Mouse (Mus musculus) activated CD4-positive, CD25-positive, alpha-beta regulatory T cell, adult 9 weeks (primary cell): Measurements from ENCODE around the gene Idh3g. TPM values are rescaled to one million over a fixed set of nuclear protein-coding genes. Genes with fewer than 3 reads are reported as not detected.

Source experiments
- polyA plus RNA-seq: library from polyadenylated mRNA; unstranded; fragments of 100-300 nt; shearing (Covaris generic); gene quantifications from one replicate; pipeline ENCODE4 v1.2.1, GENCODE M21; 2017

Gene Idh3g
- 231 TPM for polyA plus RNA-seq

DNA sequence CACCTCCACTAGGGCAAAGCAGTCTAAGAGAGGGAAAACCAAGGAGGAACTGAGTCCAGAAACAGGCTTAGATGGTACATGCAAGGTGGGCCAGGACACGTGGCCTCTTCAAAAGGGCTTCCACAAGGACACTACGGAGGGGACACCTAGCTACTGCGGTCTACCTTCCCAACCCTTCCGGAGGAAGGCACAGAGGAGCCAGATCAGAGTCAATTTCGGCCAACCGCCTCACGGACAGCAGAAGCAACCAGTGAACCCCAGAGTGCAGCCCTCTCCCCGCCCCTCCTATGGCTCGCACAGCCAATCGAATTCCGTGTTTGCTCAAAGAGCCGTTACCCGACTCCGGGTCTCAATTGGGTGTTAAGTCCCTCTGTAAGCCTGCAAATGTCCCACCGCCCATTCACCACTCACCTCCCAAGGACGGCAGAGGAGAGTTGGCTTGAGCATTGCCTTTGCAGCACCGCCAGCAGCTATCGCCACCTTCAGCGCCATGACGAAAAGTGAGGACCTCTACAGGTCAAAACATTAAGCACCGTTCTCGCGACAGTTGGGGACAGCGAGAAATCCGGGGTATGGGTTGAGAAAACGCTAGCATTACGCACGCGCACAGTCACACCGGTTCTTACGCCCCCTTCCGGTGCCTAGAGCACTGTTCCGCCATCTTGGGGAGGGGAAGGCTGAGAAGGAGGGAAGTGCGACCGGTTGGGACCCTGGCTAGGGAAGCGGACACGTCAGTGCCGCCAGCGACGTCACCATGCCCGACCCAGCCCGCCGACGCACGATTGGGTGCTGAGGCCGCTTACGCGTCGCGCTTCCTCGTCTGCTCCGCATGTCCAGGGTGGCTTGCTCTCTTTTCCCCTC, at the start of gene Idh3g, which contains the start of gene Ssr4:
Idh3g (minus strand) TSS at position 534 of the 861 bp plus-strand sequence.
Ssr4 (plus strand) TSS at position 665 of the 861 bp plus-strand sequence.

DNA sequence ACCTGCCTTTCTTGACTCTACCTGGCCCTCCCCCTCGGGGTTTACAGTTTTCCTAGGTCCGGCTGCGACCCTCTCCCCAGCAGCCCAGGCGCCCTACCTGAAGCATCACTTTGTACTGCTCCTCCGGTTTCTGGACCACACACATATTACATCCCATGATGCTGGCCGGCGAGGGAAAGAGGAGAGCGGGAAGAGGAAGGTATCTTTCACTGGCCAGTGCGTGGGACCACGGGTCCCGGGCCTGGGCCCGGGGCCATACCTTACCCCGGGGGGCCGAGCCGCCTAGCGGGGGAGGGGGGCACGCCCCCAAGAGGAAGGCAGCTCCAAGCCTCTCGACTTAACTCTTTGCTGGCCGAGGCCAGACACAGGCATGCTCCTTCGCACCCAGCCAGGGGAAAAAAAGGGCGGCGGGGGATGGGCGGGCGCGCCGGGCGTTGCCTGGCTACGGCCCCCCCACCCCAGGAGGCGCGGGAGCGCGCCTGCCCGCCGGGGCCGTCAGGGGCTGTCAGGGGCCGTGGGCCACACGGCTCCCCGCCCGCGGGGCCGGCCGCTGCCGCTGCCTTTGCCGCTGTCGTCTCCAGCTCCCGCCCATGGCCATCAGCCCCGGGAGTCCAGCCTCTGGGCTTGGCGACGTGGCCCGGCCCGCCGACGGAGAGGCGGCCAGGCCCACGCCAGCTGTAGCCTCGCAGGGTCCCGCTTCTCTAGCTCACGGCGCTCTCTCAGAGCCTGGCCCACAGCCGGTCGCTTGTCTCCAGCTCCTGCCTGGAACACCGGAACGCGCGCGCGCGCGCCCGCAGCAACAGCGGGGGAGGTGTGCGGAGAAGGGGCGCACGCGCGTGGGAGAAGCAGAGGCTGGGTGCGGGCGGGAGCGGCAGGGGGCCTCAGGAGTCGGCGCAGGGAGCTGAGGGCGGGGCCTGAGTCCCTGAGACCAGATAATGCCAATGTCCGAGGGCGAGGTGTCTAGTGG, 37.8 kb upstream of the Idh3g start, which contains the start of gene Pdzd4:
Pdzd4 (minus strand) TSS at position 785 of the 967 bp plus-strand sequence.

DNA sequence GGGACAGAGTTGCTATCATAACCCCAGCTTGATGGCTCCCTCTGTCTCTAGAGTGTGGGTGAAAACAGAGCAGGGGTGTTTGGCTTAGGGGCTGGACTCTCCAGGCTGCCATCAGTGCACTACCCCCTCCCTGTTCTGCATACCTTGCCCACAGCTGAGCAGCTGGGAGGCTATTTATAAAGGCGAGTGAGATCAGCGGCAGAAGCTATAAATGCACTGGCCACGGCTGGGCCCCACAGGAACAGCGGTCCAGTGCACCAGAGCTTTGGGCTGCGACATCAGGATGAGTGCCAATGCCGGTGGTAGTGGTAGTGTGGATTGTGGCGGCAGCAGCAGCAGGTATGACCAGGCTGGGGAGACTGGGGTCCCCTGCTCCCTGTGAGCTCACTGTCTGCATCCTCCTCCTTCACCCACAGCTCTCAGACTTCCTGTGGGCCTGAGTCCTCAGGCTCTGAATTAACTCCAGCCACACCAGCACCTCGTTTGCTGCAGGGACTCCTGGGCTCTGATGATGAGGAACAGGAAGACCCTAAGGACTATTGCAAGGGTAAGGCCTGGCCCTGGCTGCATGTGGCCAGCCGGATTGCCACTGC, 12.4 kb downstream of the Idh3g start, which contains the start of gene Srpk3:
Srpk3 (plus strand) TSS at position 238 of the 593 bp plus-strand sequence.

DNA sequence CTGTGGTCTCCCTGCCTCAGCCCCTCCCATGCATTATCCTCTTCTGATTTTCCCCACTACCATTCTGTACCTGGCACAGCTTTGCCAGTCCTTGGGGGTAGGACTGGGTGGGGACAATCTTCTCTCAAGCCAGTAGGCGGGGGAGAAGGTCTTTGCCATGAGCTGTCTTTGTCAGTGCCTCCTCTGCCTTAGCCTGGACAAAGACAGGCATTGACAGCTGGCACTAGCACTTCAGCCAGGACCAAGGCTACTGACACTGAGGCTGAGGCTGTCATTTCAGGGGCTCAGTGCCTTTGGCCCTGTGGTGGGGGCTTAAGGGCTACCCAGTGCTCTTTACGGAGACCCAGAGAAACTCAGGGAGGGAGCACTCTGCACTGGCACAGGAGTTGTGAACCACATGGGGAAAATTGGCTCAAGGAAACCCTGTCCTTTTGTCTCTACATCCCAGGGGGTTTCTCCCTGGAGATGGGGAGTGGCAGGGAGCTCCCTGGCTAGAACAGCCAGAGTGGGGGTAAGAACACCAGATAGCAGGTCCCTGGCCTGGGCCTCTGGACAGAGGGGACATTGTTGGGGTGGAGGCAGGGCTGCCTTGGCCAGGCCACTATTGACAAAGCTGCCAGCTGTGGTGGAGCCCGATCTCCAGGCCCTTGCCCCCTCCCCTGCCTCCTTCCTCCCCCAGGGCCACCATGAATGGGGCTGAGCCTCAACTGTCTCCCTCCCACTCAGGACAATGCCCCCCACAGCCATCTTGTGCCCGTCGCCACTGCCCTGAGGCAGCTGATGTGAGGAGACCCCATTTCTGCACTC, 30.2 kb downstream of the Idh3g start, which contains the start of gene Plxnb3:
Plxnb3 (plus strand) TSS at position 757 of the 807 bp plus-strand sequence.

Other genes with a start within 250 kb of the Idh3g start
- gene Dusp9, start 147.5 kb downstream of the Idh3g start, polyA plus RNA-seq = 0.33 TPM
- 1.7 TPM for gene Pnck, start 126.8 kb downstream of the Idh3g start, polyA plus RNA-seq
- 0.13 TPM for gene Slc6a8, start 113.7 kb downstream of the Idh3g start, polyA plus RNA-seq
- 351 TPM for gene Bcap31, start 70.7 kb downstream of the Idh3g start, polyA plus RNA-seq
- gene Abcd1, start 70.3 kb downstream of the Idh3g start, polyA plus RNA-seq = 48.7 TPM
- gene Plxnb3, start 29.8 kb downstream of the Idh3g start, polyA plus RNA-seq = 0.05 TPM
- gene Srpk3, start 12.5 kb downstream of the Idh3g start, polyA plus RNA-seq = 1.5 TPM
- 233 TPM for gene Ssr4, start 131 bp upstream of the Idh3g start, polyA plus RNA-seq
- 0.39 TPM for gene Pdzd4, start 38.1 kb upstream of the Idh3g start, polyA plus RNA-seq
- gene Avpr2, start 105.2 kb upstream of the Idh3g start, polyA plus RNA-seq = 6.1 TPM
- 7.8 TPM for gene L1cam, start 109.2 kb upstream of the Idh3g start, polyA plus RNA-seq
- 349 TPM for gene Arhgap4, start 135.0 kb upstream of the Idh3g start, polyA plus RNA-seq
- 231 TPM for gene Naa10, start 135.0 kb upstream of the Idh3g start, polyA plus RNA-seq
- 7.8 TPM for gene Renbp, start 144.0 kb upstream of the Idh3g start, polyA plus RNA-seq
- 65.7 TPM for gene Hcfc1, start 179.5 kb upstream of the Idh3g start, polyA plus RNA-seq
- gene Irak1, start 237.0 kb upstream of the Idh3g start, polyA plus RNA-seq = 28.9 TPM